Mouse (Mus musculus) small intestine, adult 2 months (tissue): Measurements from ENCODE around the gene Zmat5. TPM values are rescaled to one million over a fixed set of nuclear protein-coding genes. Genes with fewer than 3 reads are reported as not detected.

Experiments
- H3K27ac ChIP-seq: fragments of 200-500 bp; 2 replicates; pipeline ENCODE4 v1.5.1; 2012; ENCODE audit warnings: low read depth, low read length, control low read depth, inconsistent platforms; ENCODE audit not compliant: insufficient read depth
- H3K27me3 ChIP-seq: fragments of 200-500 bp; 2 replicates; pipeline ENCODE4 v1.6.1; 2012; ENCODE audit warnings: mild to moderate bottlenecking, moderate library complexity, low read length, inconsistent platforms; ENCODE audit not compliant: control insufficient read depth, insufficient read depth
- H3K36me3 ChIP-seq: fragments of 200-500 bp; 2 replicates; pipeline ENCODE4 v1.6.1; 2012; ENCODE audit warnings: mild to moderate bottlenecking, low read length, control low read depth, inconsistent platforms; ENCODE audit not compliant: control insufficient read depth, insufficient read depth
- H3K4me1 ChIP-seq: fragments of 200-500 bp; 2 replicates; pipeline ENCODE4 v1.6.1; 2012; ENCODE audit warnings: low read length, inconsistent platforms, mixed read lengths; ENCODE audit not compliant: control insufficient read depth, insufficient read depth, insufficient read length
- H3K4me3 ChIP-seq: fragments of 200-500 bp; 2 replicates; pipeline ENCODE4 v1.5.1; 2012; ENCODE audit warnings: low read depth, mild to moderate bottlenecking, control low read depth, inconsistent platforms, low read length, moderate library complexity
- CTCF ChIP-seq: fragments of 200-500 bp; IDR thresholded peaks from 2 replicates; pipeline ENCODE4 v1.5.1; 2012; ENCODE audit warnings: low read depth, mild to moderate bottlenecking, control low read depth, inconsistent platforms, low read length, moderate library complexity, mixed read lengths; ENCODE audit not compliant: insufficient replicate concordance, insufficient read length; ENCODE audit errors: extremely low read depth
- POLR2A ChIP-seq: fragments of 200-500 bp; IDR thresholded peaks from 2 replicates; pipeline ENCODE4 v1.6.1; 2012; ENCODE audit warnings: low read depth, mild to moderate bottlenecking, control low read depth, inconsistent platforms, low read length, moderate library complexity
- WGBS: fragments of 180-500 bp; shearing (Covaris S2); methylation state at CpG from one replicate; pipeline ENCODE4 v1.1.7; 2018; 5-methylcytosine and 5-hydroxymethylcytosine counted together
- polyA plus RNA-seq: library from polyadenylated mRNA; depleted of rRNA; stranded (reverse); fragments of >200 nt; gene quantifications from 2 replicates; pipeline ENCODE4 v1.2.3, GENCODE M21; 2012

Gene Zmat5
- polyA plus RNA-seq, 1 experiment = 61.5 TPM

DNA sequence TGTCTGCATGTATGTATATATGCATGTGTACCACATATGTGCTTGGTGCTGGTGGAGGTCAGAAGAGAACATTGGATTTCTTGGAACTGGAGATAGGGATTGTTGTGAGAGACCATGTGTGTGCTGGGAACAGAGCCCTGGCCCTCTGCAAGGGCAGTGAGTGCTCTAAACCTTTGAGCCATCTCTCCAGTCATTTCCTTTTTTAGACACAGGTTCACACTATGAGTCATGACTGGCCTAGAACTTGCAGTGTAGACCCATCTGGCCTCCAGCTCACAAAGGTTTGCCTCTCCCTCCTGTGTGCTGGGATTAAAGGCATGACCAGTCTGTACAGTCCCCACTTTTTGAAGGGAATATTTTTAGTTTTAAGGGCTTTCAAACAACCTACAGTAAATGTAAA, 8.3 kb downstream of the Zmat5 start:
- H3K27ac ChIP-seq = no peak overlapping the region
- no peaks in the 10 kb centered on the region for H3K36me3 ChIP-seq
- H3K27me3 ChIP-seq = no peaks in the 10 kb centered on the region
- TF ChIP-seq POLR2A (no peak), CTCF (no peak)
- H3K4me1 ChIP-seq = no peaks in the 10 kb centered on the region
- no peak overlapping the region for H3K4me3 ChIP-seq

DNA sequence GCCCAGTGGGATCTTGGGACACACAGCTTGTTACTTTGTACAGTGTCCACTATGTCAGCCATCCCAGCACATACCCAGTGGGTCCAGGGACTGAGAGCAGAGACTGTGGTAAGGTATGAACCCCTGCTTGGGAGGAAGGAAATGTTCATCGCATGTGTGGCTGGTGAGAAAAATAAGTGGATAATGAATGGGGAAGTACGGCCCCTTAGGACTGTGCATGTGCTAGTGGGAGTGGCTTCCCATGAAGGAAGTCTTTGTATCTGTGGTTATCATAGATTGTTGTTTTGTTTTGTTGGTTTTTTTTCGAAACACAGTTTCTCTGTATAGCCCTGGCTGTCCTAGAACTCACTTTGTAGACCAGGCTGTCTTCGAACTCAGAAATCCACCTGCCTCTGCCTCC, 10.2 kb downstream of the Zmat5 start:
- 73% methylated on average over 4 of the region's 4 CpGs for WGBS
- no peak overlapping the region for H3K4me3 ChIP-seq
- TF ChIP-seq POLR2A (no peak), CTCF (no peak)
- H3K27ac ChIP-seq = no peak overlapping the region
- no peaks in the 10 kb centered on the region for H3K27me3 ChIP-seq
- no peaks in the 10 kb centered on the region for H3K4me1 ChIP-seq
- H3K36me3 ChIP-seq = no peaks in the 10 kb centered on the region

DNA sequence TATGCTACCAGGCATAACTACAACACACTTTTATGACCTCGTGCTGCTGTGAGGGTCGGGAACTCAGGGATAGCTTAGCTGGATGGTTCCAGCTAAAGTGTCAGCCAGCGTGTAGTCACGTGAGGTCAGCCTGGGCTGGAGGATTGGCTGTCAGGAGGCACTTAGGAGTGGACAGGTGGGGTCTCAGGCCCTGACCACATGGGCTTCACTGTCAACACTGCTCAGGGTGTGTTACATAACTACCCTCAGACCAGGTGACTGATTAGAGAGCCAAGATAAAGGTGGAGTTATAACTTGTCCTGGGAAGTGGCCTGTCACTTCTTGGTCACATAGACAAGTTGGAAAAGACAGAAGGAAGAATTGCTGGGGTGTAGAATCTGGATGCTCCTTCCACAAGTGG, 11.1 kb downstream of the Zmat5 start:
- H3K4me3 ChIP-seq = no peak overlapping the region
- H3K27ac ChIP-seq = no peak overlapping the region
- no peaks in the 10 kb centered on the region for H3K36me3 ChIP-seq
- TF ChIP-seq CTCF (no peak), POLR2A (no peak)
- 77% methylated on average over 4 of the region's 4 CpGs for WGBS
- H3K4me1 ChIP-seq = no peaks in the 10 kb centered on the region
- no peaks in the 10 kb centered on the region for H3K27me3 ChIP-seq

DNA sequence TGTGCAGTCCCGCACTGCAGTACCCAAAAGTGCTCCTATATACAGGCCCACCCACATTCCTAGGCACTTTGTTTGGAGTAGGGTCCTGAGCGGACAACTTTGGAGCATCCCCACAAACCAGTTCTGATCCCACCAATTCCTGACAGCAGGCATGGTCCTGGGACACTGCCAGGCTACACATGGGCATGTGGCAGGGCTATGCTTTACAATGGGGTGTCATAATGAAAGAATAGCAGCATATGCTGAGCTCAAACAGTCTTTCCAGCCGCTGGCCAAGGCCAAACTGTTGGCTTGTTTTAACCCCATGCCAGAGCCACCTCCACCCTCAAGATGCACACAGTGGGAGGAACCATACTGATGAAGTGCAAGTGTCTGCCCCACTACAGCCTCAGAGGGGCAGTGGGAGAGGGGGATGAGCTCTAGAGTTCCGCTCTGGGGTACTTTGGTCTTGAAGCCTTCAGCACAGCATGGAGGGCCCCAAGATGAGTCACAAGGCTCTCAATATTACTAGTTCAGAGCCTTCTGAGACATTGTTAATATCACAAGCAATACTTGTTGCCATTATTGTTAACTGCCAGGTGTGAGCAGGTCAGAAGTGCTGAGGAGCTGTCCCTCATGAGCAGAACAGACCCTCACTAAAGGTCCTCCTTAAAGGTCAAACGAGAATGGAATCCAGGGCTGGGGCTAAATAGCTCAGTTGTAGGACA, 12.2 kb downstream of the Zmat5 start:
- TF ChIP-seq POLR2A (no peak), CTCF (no peak)
- no peaks in the 10 kb centered on the region for H3K36me3 ChIP-seq
- no peak overlapping the region for H3K4me3 ChIP-seq
- no peaks in the 10 kb centered on the region for H3K27me3 ChIP-seq
- 92% methylated on average over 5 of the region's 5 CpGs for WGBS
- H3K27ac ChIP-seq = no peak overlapping the region
- no peaks in the 10 kb centered on the region for H3K4me1 ChIP-seq

DNA sequence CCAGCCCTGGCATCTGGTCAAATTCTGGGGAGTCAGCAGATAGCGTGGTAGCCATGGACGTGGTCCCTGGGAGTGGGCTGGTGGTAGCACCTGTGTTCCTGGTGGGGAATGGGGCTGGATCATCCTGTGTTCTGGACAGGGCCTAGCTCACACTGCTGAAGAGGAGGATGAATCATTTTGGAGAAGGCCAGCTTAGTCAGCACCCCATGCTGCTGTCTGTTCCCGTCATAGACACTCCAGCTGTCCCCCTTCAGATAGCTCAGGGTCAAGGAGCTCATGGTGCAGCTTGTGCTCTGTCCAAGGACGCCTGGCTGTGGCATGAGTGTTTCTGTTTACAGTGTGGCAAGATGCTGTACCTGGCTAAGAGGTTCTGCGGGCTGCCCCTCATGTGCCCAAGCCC, 14.1 kb downstream of the Zmat5 start:
- H3K4me1 ChIP-seq = no peaks in the 10 kb centered on the region
- TF ChIP-seq CTCF (no peak), POLR2A (no peak)
- WGBS = 77% methylated on average over 5 of the region's 5 CpGs
- no peak overlapping the region for H3K4me3 ChIP-seq
- peaks cover 2% of the 10 kb centered on the region for H3K36me3 ChIP-seq
- H3K27me3 ChIP-seq = no peaks in the 10 kb centered on the region
- H3K27ac ChIP-seq = no peak overlapping the region

DNA sequence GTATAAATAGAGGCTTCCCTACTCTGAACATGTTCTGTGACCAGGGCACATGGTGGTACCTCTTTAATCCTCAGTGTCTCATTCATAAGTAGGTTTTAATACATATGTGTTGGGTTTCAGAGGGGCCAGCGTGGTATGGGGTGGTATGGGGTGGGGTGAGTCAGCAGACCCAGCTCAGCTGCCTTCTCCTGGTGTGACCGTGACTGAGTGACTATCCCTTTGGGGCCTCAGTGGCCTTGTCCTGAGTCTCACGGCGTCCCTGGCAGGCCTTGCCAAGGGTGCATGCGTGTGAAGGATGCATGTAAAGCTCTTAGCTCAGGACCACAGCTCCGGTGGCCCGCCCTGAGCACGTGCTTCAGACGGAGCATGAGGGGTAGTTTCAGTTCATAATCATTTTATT, 15.5 kb downstream of the Zmat5 start:
- H3K36me3 ChIP-seq = peaks cover 10% of the 10 kb centered on the region
- WGBS = 88% methylated on average over 9 of the region's 9 CpGs
- no peaks in the 10 kb centered on the region for H3K27me3 ChIP-seq
- H3K4me1 ChIP-seq = no peaks in the 10 kb centered on the region
- TF ChIP-seq POLR2A = no peak
- TF ChIP-seq CTCF = no peak
- H3K4me3 ChIP-seq = no peak overlapping the region
- H3K27ac ChIP-seq = no peak overlapping the region

DNA sequence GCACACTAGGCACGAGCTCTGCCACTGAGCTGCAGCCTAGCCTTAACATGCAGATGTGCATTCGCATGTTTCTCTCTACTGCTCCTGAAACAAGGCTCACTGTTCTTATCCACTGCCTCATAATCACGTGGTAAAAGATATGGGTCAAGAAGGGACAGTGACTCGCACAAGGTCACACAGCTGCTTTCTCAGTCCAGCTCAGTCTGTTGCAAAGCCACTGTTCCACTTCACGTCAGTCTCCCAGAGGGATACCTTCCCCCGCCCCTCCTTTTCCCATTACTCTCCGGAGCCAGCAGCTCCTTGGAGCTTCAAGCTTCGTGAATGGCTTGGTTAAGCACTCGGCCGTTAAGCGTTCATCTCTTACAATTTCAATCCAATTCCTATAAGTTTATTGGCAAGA, 15.9 kb downstream of the Zmat5 start:
- peaks cover 10% of the 10 kb centered on the region for H3K36me3 ChIP-seq
- no peaks in the 10 kb centered on the region for H3K27me3 ChIP-seq
- 77% methylated on average over 11 of the region's 11 CpGs for WGBS

More for the DNA sequence above, 15.9 kb downstream of the Zmat5 start:
- Histone ChIP-seq H3K4me3 (no peak overlapping the region), H3K27ac (no peak overlapping the region), H3K4me1 (no peaks in the 10 kb centered on the region)
- TF ChIP-seq CTCF (no peak), POLR2A (no peak)
